Comparison of ENCODE assay signal across 19 mouse cellular contexts in genomic region chr16:8867406-8867955, GRCm38 (mm10). TPM values are rescaled to one million over a fixed set of nuclear protein-coding genes. Genes with fewer than 3 reads are reported as not detected.
DNase-seq lines count a peak whose midpoint lies in the region; ATAC-seq and TF ChIP-seq lines count a peak whose summit lies in the region.
"Had no signal": no experiment of that assay in that cellular context is flagged by ENCODE, and none has a peak within 500 bp of the region (broad histone marks: within the 10 kb centered on the region; RNA-seq: fewer than 3 reads in every experiment).

No protein-coding gene starts in this region.

- no peak for ATAC-seq in intestine, postnatal 0 days
- ATAC-seq: forebrain, embryonic 15.5 days had no signal

- no peak overlapping the region for H3K4me2 ChIP-seq in intestine, postnatal 0 days (replicated peaks; ENCODE audit: low read depth)
- H3K4me2 ChIP-seq: forebrain, embryonic 15.5 days; heart, embryonic 13.5 days; hindbrain, embryonic 15.5 days had no signal

- H3K4me1 ChIP-seq in intestine, postnatal 0 days (replicated peaks; ENCODE audit: control insufficient read depth, insufficient read depth, low read length), result 0 out of 2 replicates have a peak, but pooled peaks cover 4% of the 10 kb centered on the region
- H3K4me1 ChIP-seq: forebrain, embryonic 15.5 days; hindbrain, embryonic 15.5 days had no signal

- H3K9me3 ChIP-seq in intestine, postnatal 0 days (ENCODE audit: control insufficient read depth), result no peaks in the 10 kb centered on the region
- H3K9me3 ChIP-seq: embryonic facial prominence, embryonic 10.5 days; forebrain, embryonic 15.5 days; heart, embryonic 13.5 days; hindbrain, embryonic 15.5 days had no signal

- H3K27ac ChIP-seq in intestine, postnatal 0 days (ENCODE audit: low read depth, low read length), result no peak overlapping the region
- H3K27ac ChIP-seq: embryonic facial prominence, embryonic 10.5 days; forebrain, embryonic 15.5 days; heart, adult 2 months; heart, embryonic 13.5 days; hindbrain, embryonic 15.5 days had no signal

- peak; percentile 14 for DNase-seq in kidney, adult 11 months
- DNase-seq in kidney, postnatal 4 days, result no peak
- DNase-seq in urinary bladder, adult 2 months (ENCODE audit: low spot score), result peak; percentile 17
- no peak for DNase-seq in urinary bladder, postnatal 4 days (ENCODE audit: low spot score in 2 of 2)
- DNase-seq in 416B (ENCODE audit: low read depth) (peak; percentile 50), adipocyte (ENCODE audit: low spot score) (peak; percentile 84)
- DNase-seq: adrenal gland, postnatal 14 days; cerebellum, adult 11-12 months; cerebellum, adult 9-10 months; cerebellum, postnatal 36 days; heart, postnatal 36 days; kidney, adult 18-20 months had no signal

- no peak overlapping the region for H3K9ac ChIP-seq in intestine, postnatal 0 days (ENCODE audit: low read depth, low read length)
- H3K9ac ChIP-seq: forebrain, embryonic 15.5 days; heart, embryonic 13.5 days; hindbrain, embryonic 15.5 days had no signal

- no peaks in the 10 kb centered on the region for H3K36me3 ChIP-seq in intestine, postnatal 0 days (ENCODE audit: control insufficient read depth, insufficient read depth)
- H3K36me3 ChIP-seq: forebrain, embryonic 15.5 days; hindbrain, embryonic 15.5 days had no signal

- no peak overlapping the region for H3K4me3 ChIP-seq in intestine, postnatal 0 days (ENCODE audit: low read depth, low read length)
- H3K4me3 ChIP-seq: embryonic facial prominence, embryonic 10.5 days; forebrain, embryonic 15.5 days; heart, adult 2 months; heart, embryonic 13.5 days; hindbrain, embryonic 15.5 days had no signal

- H3K27me3 ChIP-seq in intestine, postnatal 0 days (replicated peaks; ENCODE audit: control insufficient read depth, insufficient read depth, low read length), result no peaks in the 10 kb centered on the region
- H3K27me3 ChIP-seq: CH12.LX; forebrain, embryonic 15.5 days; heart, embryonic 13.5 days; hindbrain, embryonic 15.5 days had no signal

- TF ChIP-seq CTCF in intestine, postnatal 0 days (IDR thresholded peaks at IDR 0.05; ENCODE audit: low read depth), result no peak

- WGBS in intestine, postnatal 0 days, result 82% methylated on average over 5 of the region's 5 CpGs

RNA-seq across cellular contexts. Expression of gene 1810013L24Rik, which starts 37.6 kb away (rescaled TPM):
- polyA plus RNA-seq in urinary bladder, adult 2 months (2012; rRNA removed), result 38.5 and 48.2 TPM in 2 replicates
- 14.3 and 15.1 TPM in 2 replicates for polyA plus RNA-seq in intestine, postnatal 0 days (2015; fragmentation: Nextera tagmentation; extraction: Ambion mirVana)

Comparison
In these comparisons a context has a peak if more than half of its experiments do, and no peak if none do; other contexts are left out.
1. DNase-seq: peak in kidney, adult 11 months (single experiment), urinary bladder, adult 2 months (single experiment), 416B (single experiment) and adipocyte (single experiment); none in kidney, postnatal 4 days (0 of 2) and urinary bladder, postnatal 4 days (0 of 2).